Mouse (Mus musculus) neural tube, embryonic 12.5 days (tissue): ENCODE data around the gene Olfr156. TPM values are rescaled to one million over a fixed set of nuclear protein-coding genes. Genes with fewer than 3 reads are reported as not detected.

Experiments
- ATAC-seq: fragments of 200-750 bp; cut with Nextera tagmentation; 2 replicates; pipeline ENCODE4 v1.8.0; 2017; ENCODE audit warnings: low read depth, mild to moderate bottlenecking, moderate TSS enrichment, moderate library complexity; ENCODE audit not compliant: low FRiP score
- H3K27ac ChIP-seq: fragments of 300-500 bp; sonication (generic); 2 replicates; pipeline ENCODE4 v1.5.1; 2016
- H3K27me3 ChIP-seq: fragments of 300-500 bp; sonication (generic); replicated peaks from 2 replicates; pipeline ENCODE4 v1.6.1; 2016; ENCODE audit warnings: mild to moderate bottlenecking
- H3K36me3 ChIP-seq: fragments of 300-500 bp; sonication (generic); 2 replicates; pipeline ENCODE4 v1.6.1; 2016; ENCODE audit warnings: mild to moderate bottlenecking
- H3K4me1 ChIP-seq: fragments of 300-500 bp; sonication (generic); 2 replicates; pipeline ENCODE4 v1.6.1; 2016
- H3K4me2 ChIP-seq: fragments of 300-500 bp; sonication (generic); replicated peaks from 2 replicates; pipeline ENCODE4 v1.6.1; 2016; ENCODE audit warnings: mild to moderate bottlenecking
- H3K4me3 ChIP-seq: fragments of 300-500 bp; sonication (generic); 2 replicates; pipeline ENCODE4 v1.5.1; 2016
- H3K9ac ChIP-seq: fragments of 300-500 bp; sonication (generic); 2 replicates; pipeline ENCODE4 v1.6.1; 2016; ENCODE audit warnings: mild to moderate bottlenecking
- H3K9me3 ChIP-seq: fragments of 300-500 bp; sonication (generic); 2 replicates; pipeline ENCODE4 v1.6.1; 2016; ENCODE audit warnings: mild to moderate bottlenecking
- whole genome bisulfite sequencing: fragments of 180-500 bp; shearing (Covaris S2); methylation state at CpG from one replicate; pipeline ENCODE4 v1.1.7; 2016; 5-methylcytosine and 5-hydroxymethylcytosine counted together
- polyA plus RNA-seq: library from polyadenylated mRNA; unstranded; fragments of >200 nt; fragmentation: Nextera tagmentation; extraction: Ambion mirVana; gene quantifications from 2 replicates; pipeline ENCODE4 v1.2.1, GENCODE M21; 2016

The Olfr156 gene
- not detected in 2 replicates for polyA plus RNA-seq

DNA sequence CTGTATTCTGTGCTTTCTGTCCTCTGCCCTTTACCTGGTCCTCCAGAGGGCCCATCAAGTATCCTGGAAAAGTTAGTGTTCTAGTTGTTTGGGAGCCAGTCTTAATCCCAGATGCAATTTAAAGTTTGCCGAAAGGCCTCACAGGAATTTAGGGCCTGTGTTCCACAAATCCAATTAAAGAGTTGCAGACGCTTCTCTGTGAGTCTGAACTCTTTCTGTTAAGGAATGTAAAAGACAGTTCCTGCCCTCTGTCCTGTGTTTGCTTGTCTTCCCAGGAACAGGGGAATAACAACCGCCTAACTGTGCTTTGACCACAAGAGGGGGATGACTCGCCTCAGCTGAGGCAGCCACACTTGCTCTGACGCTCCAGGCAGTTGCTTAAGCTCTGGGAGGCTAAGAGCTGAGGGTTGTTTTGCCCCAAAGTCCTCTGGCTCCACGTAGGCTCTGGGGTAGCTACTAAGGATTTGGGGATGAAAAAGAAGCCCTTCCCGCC, at the start of gene Olfr156:
Gene Olfr156, minus strand, starts transcription at position 51 of the 493 bp plus-strand sequence.
- H3K4me2 ChIP-seq, result no peak within 1 kb of the TSS
- H3K9ac ChIP-seq, result no peak within 1 kb of the TSS
- H3K27ac ChIP-seq, result no peak within 1 kb of the TSS
- no peaks in the 10 kb centered on the region for H3K9me3 ChIP-seq
- H3K27me3 ChIP-seq, result no peaks in the 10 kb centered on the region; the same call in 1 of the 2 replicates
- no peaks in the 10 kb centered on the region for H3K36me3 ChIP-seq
- WGBS, result 17% methylated on average over 7 of the region's 7 CpGs
- no peaks in the 10 kb centered on the region for H3K4me1 ChIP-seq
- no peak for ATAC-seq
- no peak within 1 kb of the TSS for H3K4me3 ChIP-seq

DNA sequence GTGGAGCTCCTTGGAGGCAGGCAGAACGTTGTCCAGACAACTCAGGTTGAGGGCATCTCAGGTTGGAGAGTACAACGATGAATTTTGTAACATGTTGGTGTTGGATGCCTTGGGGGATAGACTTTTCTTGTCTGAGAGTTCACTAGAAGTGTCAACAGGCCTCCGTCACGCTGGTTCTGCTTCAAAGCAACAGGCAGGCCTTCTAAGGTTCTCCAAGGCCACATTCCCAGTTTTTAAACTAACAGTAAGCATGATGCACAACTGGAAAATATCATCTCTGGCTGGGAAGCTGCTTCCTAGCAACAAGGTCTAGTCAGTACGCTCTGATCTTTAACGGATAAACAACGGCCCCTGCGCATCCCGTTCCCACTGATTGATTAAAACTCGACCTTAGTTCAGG, 46.1 kb upstream of the Olfr156 start:
- no peak overlapping the region for H3K27ac ChIP-seq
- no peaks in the 10 kb centered on the region for H3K27me3 ChIP-seq
- H3K9me3 ChIP-seq, result no peaks in the 10 kb centered on the region
- H3K4me1 ChIP-seq, result peaks cover 4% of the 10 kb centered on the region; the same call in 1 of the 2 replicates
- H3K4me2 ChIP-seq, result no peak overlapping the region
- no peak overlapping the region for H3K4me3 ChIP-seq
- H3K9ac ChIP-seq, result no peak overlapping the region
- ATAC-seq, result no peak
- WGBS, result 91% methylated on average over 10 of the region's 10 CpGs
- no peaks in the 10 kb centered on the region for H3K36me3 ChIP-seq

DNA sequence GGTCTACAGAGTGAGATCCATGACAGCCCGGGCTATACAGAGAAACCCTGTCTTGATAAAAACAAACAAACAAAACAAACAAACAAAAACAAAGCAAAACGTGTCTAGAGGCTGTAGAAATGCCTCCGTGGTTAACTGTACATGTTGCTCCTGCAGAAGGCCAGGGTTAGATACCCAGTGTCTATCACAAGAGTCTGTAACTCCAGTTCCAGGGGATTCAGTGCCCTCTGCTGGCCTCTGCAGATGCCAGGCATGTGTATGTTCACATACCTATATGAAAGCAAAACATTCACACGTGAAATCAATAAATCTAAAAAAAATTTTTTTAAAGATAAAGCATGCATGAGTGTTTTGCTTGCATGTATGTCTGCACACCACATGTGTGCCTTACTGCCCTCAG, 39.6 kb upstream of the Olfr156 start:
- no peaks in the 10 kb centered on the region for H3K4me1 ChIP-seq
- no peak overlapping the region for H3K4me2 ChIP-seq
- H3K9me3 ChIP-seq, result no peaks in the 10 kb centered on the region
- no peak overlapping the region for H3K9ac ChIP-seq
- no peaks in the 10 kb centered on the region for H3K27me3 ChIP-seq
- H3K4me3 ChIP-seq, result no peak overlapping the region
- no peak for ATAC-seq
- H3K36me3 ChIP-seq, result no peaks in the 10 kb centered on the region
- 70% methylated on average over 4 of the region's 4 CpGs for whole genome bisulfite sequencing
- H3K27ac ChIP-seq, result no peak overlapping the region

DNA sequence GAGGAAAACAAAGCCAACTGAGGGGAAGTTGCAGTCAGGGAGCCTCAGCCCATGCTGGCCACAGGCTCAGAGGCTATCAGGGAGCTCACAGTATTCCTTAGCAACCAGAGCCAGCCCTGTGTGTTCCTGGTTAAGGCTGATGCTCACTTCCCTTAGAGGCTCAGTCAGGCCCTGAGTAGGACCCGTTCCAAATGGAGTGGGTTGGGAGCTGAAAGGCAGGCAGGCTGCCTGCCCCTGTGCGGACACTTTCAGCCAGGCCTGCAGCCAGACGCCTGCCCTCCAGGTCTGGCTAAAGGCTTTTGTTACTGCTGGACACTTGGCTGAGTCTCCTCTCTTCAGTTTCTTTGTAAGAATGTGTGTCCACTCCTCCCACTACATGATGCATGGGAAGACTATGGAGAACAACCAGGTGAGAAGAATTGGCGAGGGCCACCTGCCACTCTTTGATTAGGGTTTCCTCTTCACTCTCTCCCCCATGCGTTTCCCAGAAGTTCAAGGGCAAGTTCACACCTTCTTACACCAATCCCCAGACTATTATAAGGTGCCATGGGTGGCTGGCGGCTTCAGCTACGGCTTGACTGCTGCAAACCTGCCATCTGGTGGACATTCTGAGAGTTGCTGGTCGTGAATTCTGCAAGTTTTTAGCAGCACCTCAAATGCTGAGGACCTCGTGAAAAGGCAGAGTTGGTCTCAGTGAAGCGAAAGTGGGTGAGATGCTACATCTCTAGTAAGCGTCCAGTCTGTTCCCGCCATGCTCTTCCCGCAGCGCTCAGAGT, 37.2 kb upstream of the Olfr156 start:
- no peak overlapping the region for H3K9ac ChIP-seq
- ATAC-seq, result no peak
- no peak overlapping the region for H3K4me2 ChIP-seq
- no peaks in the 10 kb centered on the region for H3K27me3 ChIP-seq
- no peaks in the 10 kb centered on the region for H3K9me3 ChIP-seq
- H3K36me3 ChIP-seq, result no peaks in the 10 kb centered on the region
- no peak overlapping the region for H3K27ac ChIP-seq
- no peaks in the 10 kb centered on the region for H3K4me1 ChIP-seq
- no peak overlapping the region for H3K4me3 ChIP-seq
- 16% methylated on average over 14 of the region's 14 CpGs for WGBS

DNA sequence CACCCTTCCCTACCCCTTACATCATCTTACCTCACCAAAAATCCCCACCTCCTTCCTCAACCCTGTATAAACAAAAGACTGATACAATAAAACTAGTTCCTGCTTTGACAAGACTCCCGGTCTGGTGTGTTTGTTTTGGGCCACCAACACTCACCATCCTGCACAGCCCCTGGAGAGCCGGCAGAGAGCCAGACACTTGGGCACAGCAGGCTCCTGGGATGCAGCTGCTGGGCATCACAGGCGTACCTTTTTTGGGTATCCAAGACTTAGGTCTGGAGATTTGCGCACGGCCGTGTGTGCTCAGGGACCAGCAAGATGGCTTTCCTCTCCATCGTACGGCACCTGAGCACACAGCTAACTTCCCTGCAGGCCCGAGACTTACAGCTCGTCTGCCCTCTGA, 36.2 kb upstream of the Olfr156 start:
- H3K36me3 ChIP-seq, result no peaks in the 10 kb centered on the region
- no peaks in the 10 kb centered on the region for H3K4me1 ChIP-seq
- ATAC-seq, result no peak
- no peak overlapping the region for H3K27ac ChIP-seq
- H3K9ac ChIP-seq, result no peak overlapping the region
- H3K4me3 ChIP-seq, result no peak overlapping the region
- H3K4me2 ChIP-seq, result no peak overlapping the region
- H3K9me3 ChIP-seq, result no peaks in the 10 kb centered on the region
- 81% methylated on average over 10 of the region's 10 CpGs for WGBS
- no peaks in the 10 kb centered on the region for H3K27me3 ChIP-seq

DNA sequence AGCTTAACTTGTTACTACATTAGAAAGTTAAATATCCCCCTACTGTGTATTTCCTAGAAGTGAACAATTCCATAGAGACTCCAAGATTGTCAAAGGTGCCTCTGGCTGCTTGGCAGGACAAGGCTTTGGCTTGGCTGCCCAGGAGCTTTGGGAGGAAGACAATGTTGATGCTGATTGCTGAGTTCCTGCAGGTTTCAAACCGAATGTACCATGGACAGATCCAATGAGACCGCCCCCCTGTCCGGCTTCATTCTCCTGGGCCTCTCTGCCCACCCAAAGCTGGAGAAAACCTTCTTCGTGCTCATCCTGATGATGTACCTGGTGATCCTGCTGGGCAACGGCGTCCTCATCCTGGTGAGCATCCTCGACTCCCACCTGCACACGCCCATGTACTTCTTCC, 30.4 kb upstream of the Olfr156 start:
- Histone ChIP-seq H3K4me1 (no peaks in the 10 kb centered on the region), H3K27me3 (no peaks in the 10 kb centered on the region), H3K27ac (no peak overlapping the region), H3K9ac (no peak overlapping the region), H3K4me3 (no peak overlapping the region), H3K4me2 (no peak overlapping the region), H3K36me3 (no peaks in the 10 kb centered on the region), H3K9me3 (no peaks in the 10 kb centered on the region)
- 75% methylated on average over 8 of the region's 8 CpGs for WGBS
- no peak for ATAC-seq

DNA sequence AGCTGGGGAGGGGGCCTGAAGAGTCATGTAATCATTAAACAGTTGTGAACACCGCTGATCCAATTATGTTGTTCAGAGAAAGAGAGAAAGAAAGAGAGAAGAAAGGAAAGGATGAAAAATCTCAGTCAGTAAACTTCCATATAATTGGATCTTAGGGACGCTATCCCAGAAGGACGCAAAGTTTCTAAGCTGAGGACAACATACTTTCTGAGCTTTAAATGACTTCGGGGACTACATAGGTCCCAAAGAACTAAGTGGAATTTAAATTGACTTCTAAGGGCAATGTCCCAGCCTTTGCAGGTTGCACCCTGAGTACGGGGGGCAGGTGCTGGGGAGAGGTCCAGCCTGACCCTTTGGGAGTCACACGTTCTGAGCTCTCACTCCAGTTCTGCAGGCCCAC, 27.6 kb upstream of the Olfr156 start, which contains the start of gene Olfr155:
Gene Olfr155, plus strand, starts transcription at position 301 of the 400 bp plus-strand sequence.
- H3K27me3 ChIP-seq, result no peaks in the 10 kb centered on the region
- WGBS, result 87% methylated on average over 6 of the region's 6 CpGs

DNA sequence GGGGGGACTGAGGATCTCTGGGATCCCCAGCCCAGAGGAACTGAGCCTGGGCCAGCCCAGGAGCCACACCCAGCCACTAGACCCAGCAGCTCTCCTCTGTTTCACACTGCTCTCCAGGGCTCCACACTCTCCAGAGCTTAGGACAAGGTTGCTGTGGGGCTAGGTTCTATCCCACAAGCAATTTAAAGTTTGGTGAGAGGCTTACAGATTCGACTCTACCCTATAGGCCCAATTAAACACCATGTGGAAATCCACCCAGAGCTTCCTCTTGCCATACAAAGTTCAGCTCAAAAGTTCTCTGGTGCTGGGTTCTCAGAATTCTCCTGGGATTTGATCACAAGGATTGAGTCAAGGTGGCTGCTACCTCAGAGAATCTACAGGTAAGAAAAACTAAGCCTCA, 16.4 kb upstream of the Olfr156 start, which contains the start of gene Olfr157:
Gene Olfr157, minus strand, starts transcription at position 101 of the 400 bp plus-strand sequence.
- H3K9ac ChIP-seq, result no peak within 1 kb of the TSS
- no peaks in the 10 kb centered on the region for H3K27me3 ChIP-seq
- WGBS, result 68% methylated on average over 1 of the region's 1 CpGs
- H3K4me1 ChIP-seq, result no peaks in the 10 kb centered on the region
- H3K4me2 ChIP-seq, result no peak within 1 kb of the TSS
- ATAC-seq, result no peak
- H3K4me3 ChIP-seq, result no peak within 1 kb of the TSS
- no peak within 1 kb of the TSS for H3K27ac ChIP-seq
- 0 out of 2 replicates have a peak, but pooled peaks cover 4% of the 10 kb centered on the region for H3K9me3 ChIP-seq
- H3K36me3 ChIP-seq, result no peaks in the 10 kb centered on the region

More for the DNA sequence above, 27.6 kb upstream of the Olfr156 start, which contains the start of gene Olfr155:
- Histone ChIP-seq H3K27ac (no peak within 1 kb of the TSS), H3K9ac (no peak within 1 kb of the TSS), H3K4me2 (no peak within 1 kb of the TSS), H3K4me1 (no peaks in the 10 kb centered on the region), H3K36me3 (no peaks in the 10 kb centered on the region), H3K4me3 (no peak within 1 kb of the TSS), H3K9me3 (no peaks in the 10 kb centered on the region)
- no peak for ATAC-seq

DNA sequence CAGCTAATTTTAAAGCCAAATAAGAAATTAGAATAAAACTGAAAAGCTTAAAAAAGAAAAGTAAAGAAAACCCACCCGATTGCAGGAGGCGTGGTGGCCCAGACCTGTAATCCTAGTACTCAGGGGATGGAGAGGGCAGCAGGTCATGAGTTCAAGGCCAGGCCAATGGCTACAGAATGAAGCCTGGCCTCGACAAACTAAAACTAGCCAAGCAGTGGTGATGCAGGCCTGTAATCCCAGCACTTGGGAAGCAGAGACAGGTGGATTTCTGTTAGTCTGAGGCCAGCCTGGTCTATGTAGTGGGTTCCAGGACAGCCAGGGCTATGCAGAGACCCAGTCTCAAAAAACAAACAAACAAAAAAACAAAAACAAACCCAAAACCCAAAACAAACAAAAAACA, 14.6 kb upstream of the Olfr156 start:
- no peaks in the 10 kb centered on the region for H3K27me3 ChIP-seq
- 0 out of 2 replicates have a peak, but pooled peaks cover under 1% of the 10 kb centered on the region for H3K9me3 ChIP-seq
- H3K4me3 ChIP-seq, result no peak overlapping the region
- H3K4me1 ChIP-seq, result no peaks in the 10 kb centered on the region
- no peak for ATAC-seq
- H3K27ac ChIP-seq, result no peak overlapping the region
- 77% methylated on average over 3 of the region's 3 CpGs for WGBS
- H3K4me2 ChIP-seq, result no peak overlapping the region
- H3K9ac ChIP-seq, result no peak overlapping the region
- H3K36me3 ChIP-seq, result no peaks in the 10 kb centered on the region

DNA sequence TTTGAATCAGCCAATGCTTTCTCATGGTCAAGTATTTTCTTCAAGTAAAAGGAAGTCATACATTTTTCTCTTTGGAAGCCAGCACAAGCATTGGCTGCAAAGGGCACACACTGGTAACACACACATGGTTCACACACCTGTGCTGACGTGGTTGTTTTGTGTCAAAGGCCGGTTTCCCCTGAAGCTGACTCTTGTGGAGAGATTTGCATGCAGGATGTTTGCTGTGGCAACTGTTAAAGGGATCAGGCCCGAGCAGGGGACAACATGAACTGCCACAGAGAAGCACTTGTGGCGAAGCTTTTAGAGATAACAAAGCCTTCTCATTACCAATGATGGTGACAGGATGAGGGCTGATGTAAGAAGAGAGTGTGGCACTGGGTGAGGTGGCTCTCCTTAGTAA, 11.1 kb upstream of the Olfr156 start:
- H3K4me3 ChIP-seq, result no peak overlapping the region
- H3K9me3 ChIP-seq, result no peaks in the 10 kb centered on the region
- no peak for ATAC-seq
- H3K27me3 ChIP-seq, result no peaks in the 10 kb centered on the region
- H3K9ac ChIP-seq, result no peak overlapping the region
- H3K36me3 ChIP-seq, result no peaks in the 10 kb centered on the region
- 75% methylated on average over 4 of the region's 4 CpGs for WGBS
- H3K4me1 ChIP-seq, result no peaks in the 10 kb centered on the region
- H3K4me2 ChIP-seq, result no peak overlapping the region
- no peak overlapping the region for H3K27ac ChIP-seq

DNA sequence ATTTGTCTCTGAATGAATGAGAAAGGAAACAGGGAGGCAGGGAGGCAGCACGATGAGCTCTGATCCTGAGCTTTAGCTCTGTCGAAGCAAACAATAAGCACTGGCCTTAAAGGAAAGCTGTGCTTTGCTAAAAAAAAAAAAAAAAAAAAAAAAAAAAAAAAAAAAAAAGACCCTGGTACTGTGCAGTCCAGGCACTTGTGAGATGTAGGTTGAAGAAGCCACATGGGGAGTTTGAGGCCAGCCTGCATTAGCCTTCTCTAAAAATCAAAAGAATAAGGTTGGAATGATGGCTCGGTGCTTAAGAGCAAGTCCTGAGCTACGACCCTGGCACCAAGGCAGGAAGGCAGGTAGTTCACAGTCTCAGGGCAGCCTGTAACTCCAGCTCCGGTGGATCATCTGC, 10.1 kb upstream of the Olfr156 start:
- H3K4me3 ChIP-seq, result no peak overlapping the region
- H3K36me3 ChIP-seq, result no peaks in the 10 kb centered on the region
- 75% methylated on average over 5 of the region's 5 CpGs for WGBS
- no peak overlapping the region for H3K9ac ChIP-seq
- H3K4me2 ChIP-seq, result no peak overlapping the region
- no peak overlapping the region for H3K27ac ChIP-seq
- no peaks in the 10 kb centered on the region for H3K4me1 ChIP-seq
- no peaks in the 10 kb centered on the region for H3K9me3 ChIP-seq
- H3K27me3 ChIP-seq, result no peaks in the 10 kb centered on the region
- ATAC-seq, result no peak

DNA sequence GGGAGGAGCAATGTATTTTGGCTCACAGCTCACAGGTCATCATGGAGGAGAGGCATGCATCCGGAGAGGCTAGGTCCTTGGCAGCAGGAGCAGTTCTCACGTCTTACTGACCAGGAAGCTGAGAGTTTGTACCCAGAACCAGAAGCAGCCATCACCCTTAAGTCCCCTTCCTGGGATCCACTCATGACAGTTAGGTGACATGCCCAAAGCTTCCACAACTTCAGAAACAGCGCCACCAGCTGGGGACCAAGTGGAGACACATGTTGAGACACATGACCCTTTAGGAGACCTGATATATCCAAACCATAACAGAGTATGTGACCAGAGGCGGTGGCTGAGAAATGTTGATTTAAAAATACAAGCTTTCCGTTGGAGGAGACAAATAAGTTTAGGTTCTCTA, 8.3 kb upstream of the Olfr156 start:
- H3K36me3 ChIP-seq, result no peaks in the 10 kb centered on the region
- WGBS, result 75% methylated on average over 5 of the region's 5 CpGs
- no peak overlapping the region for H3K27ac ChIP-seq
- H3K4me2 ChIP-seq, result no peak overlapping the region
- H3K4me1 ChIP-seq, result no peaks in the 10 kb centered on the region
- no peak overlapping the region for H3K4me3 ChIP-seq
- no peaks in the 10 kb centered on the region for H3K9me3 ChIP-seq
- H3K9ac ChIP-seq, result no peak overlapping the region
- no peak for ATAC-seq
- H3K27me3 ChIP-seq, result no peaks in the 10 kb centered on the region

DNA sequence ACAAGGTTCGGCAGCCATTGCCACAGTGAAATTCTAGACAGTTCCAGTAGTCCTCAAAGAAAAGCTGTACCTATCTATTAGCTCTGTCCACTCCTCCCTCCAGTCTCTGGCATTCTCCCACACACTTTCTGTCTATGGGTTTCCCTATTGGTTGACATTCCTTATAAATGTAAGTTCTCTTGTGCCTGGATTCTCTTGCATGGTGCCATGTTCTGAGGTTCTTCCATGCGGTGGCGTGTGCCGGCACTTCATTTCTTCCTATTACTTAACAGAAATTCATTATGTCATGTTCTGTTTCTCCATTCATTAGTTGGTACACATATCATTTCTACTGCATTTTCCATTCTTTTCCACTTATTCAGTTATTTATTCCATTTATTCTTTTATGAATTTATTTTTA, 5.1 kb upstream of the Olfr156 start:
- WGBS, result 81% methylated on average over 4 of the region's 4 CpGs
- no peak overlapping the region for H3K9ac ChIP-seq
- H3K27ac ChIP-seq, result no peak overlapping the region
- H3K27me3 ChIP-seq, result no peaks in the 10 kb centered on the region
- H3K4me3 ChIP-seq, result no peak overlapping the region
- no peak overlapping the region for H3K4me2 ChIP-seq
- H3K4me1 ChIP-seq, result no peaks in the 10 kb centered on the region
- no peaks in the 10 kb centered on the region for H3K9me3 ChIP-seq
- no peak for ATAC-seq
- no peaks in the 10 kb centered on the region for H3K36me3 ChIP-seq
